Mouse (Mus musculus) liver, embryonic 15.5 days (tissue): Measurements from ENCODE around the gene Kat7. TPM values are rescaled to one million over a fixed set of nuclear protein-coding genes. Genes with fewer than 3 reads are reported as not detected.

Experiments used
- ATAC-seq: fragments of 200-750 bp; cut with Nextera tagmentation; 2 replicates; pipeline ENCODE4 v1.8.0; 2017; ENCODE audit warnings: moderate number of reproducible peaks, mild to moderate bottlenecking, moderate library complexity; ENCODE audit not compliant: insufficient read depth
- H3K27ac ChIP-seq: fragments of 300-500 bp; sonication (generic); replicated peaks from 2 replicates; pipeline ENCODE4 v1.5.1; 2015; ENCODE audit warnings: mild to moderate bottlenecking, inconsistent platforms
- H3K27me3 ChIP-seq: fragments of 300-500 bp; sonication (generic); 2 replicates; pipeline ENCODE4 v1.6.1; 2015; ENCODE audit warnings: mild to moderate bottlenecking, inconsistent platforms
- H3K36me3 ChIP-seq: fragments of 300-500 bp; sonication (generic); replicated peaks from 2 replicates; pipeline ENCODE4 v1.6.1; 2015; ENCODE audit warnings: moderate library complexity, mild to moderate bottlenecking, inconsistent platforms
- H3K4me1 ChIP-seq: fragments of 300-500 bp; sonication (generic); replicated peaks from 2 replicates; pipeline ENCODE4 v1.6.1; 2015; ENCODE audit warnings: inconsistent platforms
- H3K4me2 ChIP-seq: fragments of 300-500 bp; sonication (generic); 2 replicates; pipeline ENCODE4 v1.6.1; 2015; ENCODE audit warnings: moderate library complexity, mild to moderate bottlenecking, inconsistent platforms
- H3K4me3 ChIP-seq: fragments of 300-500 bp; sonication (generic); replicated peaks from 2 replicates; pipeline ENCODE4 v1.5.1; 2015; ENCODE audit warnings: mild to moderate bottlenecking, inconsistent platforms
- H3K9ac ChIP-seq: fragments of 300-500 bp; sonication (generic); 2 replicates; pipeline ENCODE4 v1.6.1; 2015; ENCODE audit warnings: moderate library complexity, mild to moderate bottlenecking, inconsistent platforms
- H3K9me3 ChIP-seq: fragments of 300-500 bp; sonication (generic); replicated peaks from 2 replicates; pipeline ENCODE4 v1.6.1; 2016; ENCODE audit warnings: inconsistent platforms
- WGBS: fragments of 180-500 bp; shearing (Covaris S2); methylation state at CpG from one replicate; pipeline ENCODE4 v1.1.7; 2015; ENCODE audit warnings: mixed read lengths; ENCODE audit not compliant: insufficient replicate concordance; 5-methylcytosine and 5-hydroxymethylcytosine counted together
- polyA plus RNA-seq: library from polyadenylated mRNA; unstranded; fragments of >200 nt; fragmentation: Nextera tagmentation; extraction: Ambion mirVana; gene quantifications from 2 replicates; pipeline ENCODE4 v1.2.1, GENCODE M21; 2015

Gene Kat7
- polyA plus RNA-seq, 1 experiment from 2014 or later = 30.8 TPM

GRCm38 (mm10) chr11:95350289-95350688, 40.2 kb upstream of the Kat7 start:
- Histone ChIP-seq H3K27ac (peak overlapping the region; percentile 62), H3K27me3 (no peaks in the 10 kb centered on the region), H3K9me3 (no peaks in the 10 kb centered on the region), H3K4me2 (no peak overlapping the region), H3K4me1 (peaks cover 92% of the 10 kb centered on the region), H3K9ac (no peak overlapping the region; the same call in 1 of the 2 replicates), H3K36me3 (peaks cover 98% of the 10 kb centered on the region), H3K4me3 (no peak overlapping the region)
- no peak for ATAC-seq
- WGBS = 75% methylated on average over 6 of the region's 6 CpGs

DNA sequence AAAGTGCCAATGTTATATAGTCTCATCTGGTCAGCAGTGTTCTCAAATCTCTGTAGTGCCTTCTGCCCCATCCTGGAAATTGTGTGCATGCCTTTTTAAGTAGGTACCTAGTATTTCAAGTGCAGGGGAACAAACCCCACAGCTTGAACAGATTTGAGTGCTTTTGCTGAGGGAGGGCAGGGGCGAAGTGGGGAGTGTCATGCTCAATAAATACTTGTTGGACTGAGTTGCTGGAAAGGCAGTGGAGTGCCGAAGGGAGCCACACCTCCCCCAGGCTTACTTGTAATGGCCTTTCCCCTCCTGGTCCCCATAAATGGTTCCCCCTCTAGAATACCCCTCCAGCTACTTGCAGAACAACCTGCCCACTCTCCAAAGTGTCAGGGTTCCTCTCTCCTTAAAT, 34.1 kb upstream of the Kat7 start:
- H3K9me3 ChIP-seq = no peaks in the 10 kb centered on the region
- H3K36me3 ChIP-seq = peaks cover 89% of the 10 kb centered on the region
- peak overlapping the region; percentile 69 for H3K4me2 ChIP-seq
- ATAC-seq = no peak
- H3K27me3 ChIP-seq = no peaks in the 10 kb centered on the region
- H3K27ac ChIP-seq = peak overlapping the region; percentile 61
- H3K4me1 ChIP-seq = peaks cover 92% of the 10 kb centered on the region
- H3K4me3 ChIP-seq = peak overlapping the region; percentile 91
- H3K9ac ChIP-seq = peak overlapping the region; percentile 31
- 68% methylated on average over 2 of the region's 2 CpGs for WGBS

DNA sequence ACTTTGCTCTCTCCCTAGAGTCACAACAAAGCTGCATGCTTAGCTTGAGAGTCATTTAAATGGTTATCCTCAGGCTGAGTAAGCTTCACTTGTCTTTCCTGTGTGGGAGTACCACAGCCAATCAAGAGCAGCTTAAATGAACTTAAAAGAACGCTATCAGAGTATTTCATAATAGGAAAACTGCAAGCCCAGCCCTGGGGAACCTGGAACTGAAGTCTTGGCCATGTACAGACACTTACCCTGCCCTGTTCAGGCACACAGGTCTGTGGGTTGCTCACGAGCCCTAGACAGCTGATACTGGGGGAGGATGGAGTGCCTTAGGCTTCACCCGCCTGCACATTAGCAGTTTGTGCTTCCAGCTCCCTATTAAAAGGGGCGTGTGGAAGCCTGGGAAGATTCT, 33.1 kb upstream of the Kat7 start:
- H3K4me2 ChIP-seq = peak overlapping the region; percentile 69
- peak overlapping the region; percentile 91 for H3K4me3 ChIP-seq
- H3K9ac ChIP-seq = peak overlapping the region; percentile 90; the same call in 1 of the 2 replicates
- peak overlapping the region; percentile 97 for H3K27ac ChIP-seq
- H3K4me1 ChIP-seq = peaks cover 91% of the 10 kb centered on the region
- H3K36me3 ChIP-seq = peaks cover 79% of the 10 kb centered on the region
- H3K27me3 ChIP-seq = no peaks in the 10 kb centered on the region
- no peaks in the 10 kb centered on the region for H3K9me3 ChIP-seq
- 65% methylated on average over 4 of the region's 4 CpGs for WGBS
- no peak for ATAC-seq

- Histone ChIP-seq H3K4me1 (peaks cover 83% of the 10 kb centered on the region), H3K9ac (peak overlapping the region; percentile 90), H3K27ac (peak overlapping the region; percentile 97), H3K4me3 (peak overlapping the region; percentile 91), H3K36me3 (peaks cover 54% of the 10 kb centered on the region), H3K4me2 (peak overlapping the region; percentile 69), H3K9me3 (no peaks in the 10 kb centered on the region), H3K27me3 (no peaks in the 10 kb centered on the region)
- ATAC-seq = no peak
- 33% methylated on average over 5 of the region's 5 CpGs for WGBS
Observed at GRCm38 (mm10) chr11:95340664-95341063, 30.6 kb upstream of the Kat7 start.

- peaks cover 83% of the 10 kb centered on the region for H3K4me1 ChIP-seq
- no peaks in the 10 kb centered on the region for H3K9me3 ChIP-seq
- peaks cover 50% of the 10 kb centered on the region for H3K36me3 ChIP-seq
- peak overlapping the region; percentile 97 for H3K27ac ChIP-seq
- peak overlapping the region; percentile 90 for H3K9ac ChIP-seq
- 65% methylated on average over 1 of the region's 1 CpGs for WGBS
- peak overlapping the region; percentile 91 for H3K4me3 ChIP-seq
- H3K27me3 ChIP-seq = no peaks in the 10 kb centered on the region
- H3K4me2 ChIP-seq = peak overlapping the region; percentile 69
- ATAC-seq = no peak
Observed at GRCm38 (mm10) chr11:95340259-95340658, 30.2 kb upstream of the Kat7 start.

- Histone ChIP-seq H3K27me3 (no peaks in the 10 kb centered on the region), H3K27ac (peak overlapping the region; percentile 97), H3K4me2 (peak overlapping the region; percentile 69), H3K9me3 (no peaks in the 10 kb centered on the region), H3K4me3 (peak overlapping the region; percentile 91), H3K36me3 (peaks cover 43% of the 10 kb centered on the region), H3K9ac (peak overlapping the region; percentile 90), H3K4me1 (peaks cover 83% of the 10 kb centered on the region)
- 15% methylated on average over 14 of the region's 14 CpGs for WGBS
- peak; percentile 71 for ATAC-seq
Observed at GRCm38 (mm10) chr11:95339471-95340021, 29.5 kb upstream of the Kat7 start.

- no peaks in the 10 kb centered on the region for H3K9me3 ChIP-seq
- peak overlapping the region; percentile 97 for H3K27ac ChIP-seq
- H3K27me3 ChIP-seq = no peaks in the 10 kb centered on the region
- peak overlapping the region; percentile 90 for H3K9ac ChIP-seq
- ATAC-seq = no peak
- 6% methylated on average over 9 of the region's 9 CpGs for WGBS
- H3K4me1 ChIP-seq = peaks cover 82% of the 10 kb centered on the region
- peaks cover 27% of the 10 kb centered on the region for H3K36me3 ChIP-seq
- H3K4me3 ChIP-seq = peak overlapping the region; percentile 91
- H3K4me2 ChIP-seq = peak overlapping the region; percentile 69
Observed at GRCm38 (mm10) chr11:95337846-95338342, 27.8 kb upstream of the Kat7 start.

GRCm38 (mm10) chr11:95337129-95337813, 27.2 kb upstream of the Kat7 start:
- under 1% methylated on average over 50 of the region's 50 CpGs for WGBS
- Histone ChIP-seq H3K27me3 (no peaks in the 10 kb centered on the region), H3K9me3 (no peaks in the 10 kb centered on the region), H3K36me3 (peaks cover 21% of the 10 kb centered on the region), H3K4me3 (peak overlapping the region; percentile 91), H3K9ac (peak overlapping the region; percentile 90), H3K4me1 (peaks cover 81% of the 10 kb centered on the region), H3K27ac (peak overlapping the region; percentile 97), H3K4me2 (peak overlapping the region; percentile 69)
- ATAC-seq = peak; percentile 10

DNA sequence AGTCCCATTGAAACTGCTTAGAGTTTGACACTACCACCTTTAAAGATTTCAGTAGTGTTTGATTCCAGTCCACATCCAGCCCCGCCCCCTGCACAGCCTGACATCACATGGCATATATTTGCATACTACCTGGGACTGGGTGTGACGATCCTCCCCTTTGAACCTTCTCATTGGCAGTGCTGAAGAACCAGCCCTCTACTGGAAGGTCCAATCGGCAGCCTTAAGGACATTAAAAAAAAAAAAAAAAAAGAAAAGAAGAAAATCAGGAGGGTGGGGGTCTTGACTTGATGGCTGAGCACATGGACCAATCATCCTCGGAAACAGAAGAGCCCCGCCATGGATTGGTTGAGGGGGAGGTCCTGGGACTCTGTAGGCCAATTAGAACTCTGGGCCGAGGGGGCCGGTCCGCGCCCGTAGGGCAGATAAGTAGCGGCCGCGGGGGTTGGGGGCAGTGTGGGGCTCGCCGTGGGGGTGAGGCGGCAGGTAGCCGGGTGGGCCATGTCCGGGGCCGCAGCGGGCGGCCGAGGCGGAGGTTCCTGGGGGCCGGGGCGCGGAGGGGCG, 26.6 kb upstream of the Kat7 start, which contains the start of gene Fam117a:
TSS of gene Fam117a (plus strand) at position 451 of the 561 bp plus-strand sequence.
- ATAC-seq = peak; percentile 79
- WGBS = under 1% methylated on average over 23 of the region's 27 CpGs
- peaks cover 81% of the 10 kb centered on the region for H3K4me1 ChIP-seq
- H3K4me3 ChIP-seq = peak within 1 kb of the TSS; percentile 91
- no peaks in the 10 kb centered on the region for H3K9me3 ChIP-seq
- no peaks in the 10 kb centered on the region for H3K27me3 ChIP-seq
- H3K36me3 ChIP-seq = peaks cover 14% of the 10 kb centered on the region
- peak within 1 kb of the TSS; percentile 97 for H3K27ac ChIP-seq
- peak within 1 kb of the TSS; percentile 90 for H3K9ac ChIP-seq
- H3K4me2 ChIP-seq = peak within 1 kb of the TSS; percentile 69

DNA sequence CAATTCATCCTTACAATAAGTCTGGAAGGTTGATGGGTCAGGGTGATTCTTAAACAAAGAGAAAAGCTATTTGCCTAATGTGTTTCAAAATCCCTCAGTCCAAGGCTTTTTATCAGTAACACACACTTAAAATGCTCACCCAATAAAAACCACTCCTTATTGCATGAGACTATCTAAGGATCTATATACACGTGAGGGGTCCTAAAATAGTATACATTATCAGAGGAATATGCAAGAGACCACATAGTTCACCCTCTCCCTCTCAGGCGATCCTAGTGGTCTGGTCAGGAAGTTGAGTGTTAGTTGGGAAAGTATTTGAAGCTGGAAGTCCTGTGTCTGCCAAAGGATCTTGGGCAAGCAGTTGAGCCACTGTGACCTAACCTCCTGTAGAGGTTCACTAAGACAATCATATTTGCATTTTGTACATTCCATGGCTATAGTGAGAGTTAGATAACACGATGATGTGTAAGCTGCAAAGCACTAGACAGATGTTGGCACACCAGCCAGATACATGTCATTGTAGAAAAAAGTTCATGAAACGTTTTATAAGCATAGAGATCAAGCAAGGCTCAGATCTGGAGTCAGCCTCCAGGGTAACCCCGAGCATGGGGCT, 24.5 kb upstream of the Kat7 start:
- H3K27ac ChIP-seq = peak overlapping the region; percentile 95
- no peak for ATAC-seq
- H3K9ac ChIP-seq = 0 out of 2 replicates have a peak overlapping the region, but pooled peaks have one; percentile 3

More for the DNA sequence above, 24.5 kb upstream of the Kat7 start:
- Histone ChIP-seq H3K4me3 (0 out of 2 replicates have a peak overlapping the region, but pooled peaks have one; percentile 0), H3K4me2 (peak overlapping the region; percentile 52), H3K36me3 (no peaks in the 10 kb centered on the region), H3K4me1 (peaks cover 67% of the 10 kb centered on the region), H3K27me3 (no peaks in the 10 kb centered on the region), H3K9me3 (no peaks in the 10 kb centered on the region)
- WGBS = 20% methylated on average over 5 of the region's 5 CpGs
